Mouse (Mus musculus) adrenal gland, adult 2 months (tissue): Measurements from ENCODE around the gene Nup50. TPM values are rescaled to one million over a fixed set of nuclear protein-coding genes. Genes with fewer than 3 reads are reported as not detected.

Source experiments
- DNase-seq: peaks from one replicate; pipeline ENCODE4 v3.0.0; 2021
- polyA plus RNA-seq: library from polyadenylated mRNA; depleted of rRNA; stranded (reverse); fragments of >200 nt; gene quantifications from 2 replicates; pipeline ENCODE4 v1.2.3, GENCODE M21; 2012
- total RNA-seq, 2 experiments: library from RNA; stranded (reverse); gene quantifications; 2 replicates each; pipeline ENCODE4 v1.2.3; 2021

Nup50 gene
- total and polyA plus RNA-seq, 3 experiments, result 6.6 to 44.1 (median 31.8) TPM

DNA sequence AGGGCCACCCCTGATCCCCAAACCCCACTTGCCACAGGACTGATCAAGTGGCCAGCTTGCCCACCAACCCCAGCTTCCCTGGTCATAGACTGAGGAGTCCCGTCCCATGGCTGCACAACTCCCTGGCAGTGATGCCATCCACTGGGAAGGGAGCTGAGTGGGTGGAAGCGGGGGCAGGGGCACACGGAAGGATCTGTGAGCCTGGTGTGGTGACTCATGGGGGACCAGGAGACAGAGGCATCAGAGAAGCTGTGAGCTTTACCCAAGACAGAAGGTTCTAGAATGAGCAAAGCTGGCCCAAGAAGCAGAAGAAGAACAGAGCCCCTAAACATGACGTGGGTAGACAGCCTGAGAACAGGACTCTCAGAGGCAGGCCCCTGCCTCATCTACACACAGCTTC lies 26.8 kb downstream of the Nup50 start:
- no peak for DNase-seq

DNA sequence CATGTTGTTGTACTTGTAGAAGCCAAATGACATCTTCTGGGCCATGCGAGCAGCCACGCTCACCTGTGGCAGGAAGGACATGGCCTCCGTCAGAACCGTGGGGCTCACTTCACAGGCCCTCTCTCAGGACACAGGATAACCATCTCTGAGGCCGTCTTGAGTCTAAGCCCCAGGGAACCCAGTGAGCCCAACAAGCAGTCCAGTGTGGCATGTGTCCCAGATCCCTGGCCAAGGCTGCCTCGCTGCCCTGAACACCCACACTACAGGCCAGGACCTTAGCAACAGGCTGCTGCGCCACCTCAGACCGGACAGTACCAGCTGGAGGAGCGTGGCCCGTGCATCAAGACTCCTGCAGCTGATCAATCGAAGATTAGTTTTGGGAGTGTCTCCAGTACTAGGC lies 30.0 kb downstream of the Nup50 start:
- no peak for DNase-seq

DNA sequence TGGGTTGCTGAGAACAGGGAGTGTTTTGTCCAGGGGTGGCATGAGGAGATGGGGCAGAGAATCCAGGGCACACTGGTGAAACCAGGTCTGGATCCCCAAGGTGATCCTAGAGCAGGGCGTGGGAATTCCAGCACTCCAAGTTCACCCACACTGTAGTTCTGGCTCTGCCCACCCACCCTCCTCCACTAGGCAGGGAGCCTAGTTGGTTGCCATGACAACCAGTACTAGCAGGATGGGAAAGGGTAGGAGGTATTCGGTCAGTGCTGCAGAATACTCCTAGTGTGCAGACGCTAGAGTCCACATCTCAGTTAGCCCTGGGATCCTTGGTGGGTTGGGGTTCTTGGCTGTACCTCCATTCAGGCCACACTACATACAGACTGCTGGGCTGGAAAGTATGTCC lies 34.6 kb downstream of the Nup50 start:
- no peak for DNase-seq

DNA sequence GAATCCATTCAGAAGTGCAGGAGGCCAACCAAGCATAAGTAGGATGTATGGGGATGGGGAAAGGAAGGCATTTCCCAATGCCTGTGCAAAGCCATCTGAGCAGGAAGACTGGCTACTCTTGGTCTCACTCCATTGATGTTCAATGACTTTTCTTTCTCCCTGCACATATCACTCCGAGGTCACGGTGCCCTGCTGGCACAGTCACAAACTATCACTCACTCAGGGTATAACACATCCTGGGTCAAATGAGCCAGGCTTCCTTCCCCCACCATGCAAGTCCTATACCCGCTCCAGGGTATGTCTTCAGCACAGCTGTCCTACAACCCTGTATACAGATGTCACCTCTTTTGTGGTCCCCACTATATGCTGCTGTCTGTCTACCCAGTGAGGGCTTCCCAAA lies 35.1 kb downstream of the Nup50 start:
- DNase-seq, result peak; percentile 79

DNA sequence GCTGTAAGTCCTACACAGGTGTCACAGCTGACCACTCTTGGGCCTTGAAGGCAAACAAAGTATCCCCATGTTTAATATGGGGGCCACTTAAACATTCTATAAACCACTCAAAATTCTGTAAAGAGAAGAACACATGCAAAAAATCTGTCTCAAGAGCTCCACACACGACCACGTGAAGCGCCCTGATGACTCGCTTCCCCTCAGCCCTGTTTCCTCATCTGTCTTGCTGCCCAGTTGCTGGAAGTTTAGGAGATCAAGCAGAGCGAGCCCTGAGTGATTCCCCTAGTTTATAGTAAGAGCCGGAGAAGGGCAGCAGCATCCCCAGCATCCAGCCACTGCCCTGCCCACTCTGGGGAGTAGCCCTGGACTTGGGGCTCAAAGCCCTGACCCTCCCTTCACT lies 36.7 kb downstream of the Nup50 start:
- no peak for DNase-seq

DNA sequence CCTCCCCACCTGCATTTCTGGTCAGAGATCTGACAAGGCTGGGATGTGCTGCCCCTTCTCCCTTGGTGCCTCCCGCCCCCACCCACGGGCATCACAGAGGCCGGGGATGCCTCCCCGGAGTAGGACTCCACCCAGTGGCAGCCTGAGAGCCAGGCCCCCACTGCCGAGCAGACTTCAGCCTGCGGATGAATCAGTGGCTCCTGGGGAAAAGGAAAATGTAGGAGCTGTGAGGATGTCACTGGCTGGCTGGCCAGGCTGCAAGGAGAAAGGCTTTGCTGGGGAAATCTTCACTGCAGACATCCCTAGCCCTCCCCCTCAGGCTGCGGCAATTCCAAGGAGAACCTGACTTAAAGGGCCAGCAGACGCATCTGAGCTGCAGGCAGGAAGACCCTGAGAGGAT lies 37.5 kb downstream of the Nup50 start:
- peak; percentile 37 for DNase-seq

DNA sequence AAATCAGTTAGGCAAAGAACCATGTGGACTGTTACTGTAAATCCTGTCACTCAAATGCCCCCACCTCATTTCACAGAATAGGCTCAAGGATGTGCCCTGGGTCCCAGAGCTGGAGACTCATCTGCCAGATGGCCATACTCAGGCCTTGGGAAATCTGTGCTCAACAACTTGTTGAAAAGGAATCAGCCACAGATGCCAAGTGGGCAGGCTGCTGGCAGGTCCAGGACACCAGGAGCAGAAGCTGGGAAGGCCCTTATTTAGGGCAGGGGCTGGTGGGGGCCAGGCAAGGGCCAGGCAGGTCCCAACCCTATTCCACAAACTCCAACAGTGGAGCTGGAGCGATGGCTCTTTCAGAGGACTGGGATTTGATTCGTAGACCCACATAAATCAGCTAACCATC lies 39.3 kb downstream of the Nup50 start:
- DNase-seq, result no peak

DNA sequence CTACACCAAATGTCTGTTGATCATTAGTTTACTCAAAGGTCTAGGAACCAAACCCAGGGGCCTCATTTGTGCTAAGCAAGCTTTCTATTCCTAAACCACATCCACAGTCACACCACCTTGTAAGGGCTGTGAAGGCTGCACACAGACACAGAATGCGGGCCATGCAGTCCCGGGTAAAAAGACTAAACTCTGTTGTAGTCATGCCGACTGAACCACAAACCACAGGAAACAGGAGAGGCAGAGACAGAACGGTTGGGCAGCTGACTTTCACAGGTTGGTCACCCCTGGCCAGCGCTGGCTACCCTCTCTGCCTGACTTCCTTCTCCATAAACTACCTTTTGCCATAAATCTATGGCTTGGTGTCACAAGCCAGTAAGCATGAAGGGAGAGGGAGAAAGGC lies 41.6 kb downstream of the Nup50 start:
- no peak for DNase-seq

DNA sequence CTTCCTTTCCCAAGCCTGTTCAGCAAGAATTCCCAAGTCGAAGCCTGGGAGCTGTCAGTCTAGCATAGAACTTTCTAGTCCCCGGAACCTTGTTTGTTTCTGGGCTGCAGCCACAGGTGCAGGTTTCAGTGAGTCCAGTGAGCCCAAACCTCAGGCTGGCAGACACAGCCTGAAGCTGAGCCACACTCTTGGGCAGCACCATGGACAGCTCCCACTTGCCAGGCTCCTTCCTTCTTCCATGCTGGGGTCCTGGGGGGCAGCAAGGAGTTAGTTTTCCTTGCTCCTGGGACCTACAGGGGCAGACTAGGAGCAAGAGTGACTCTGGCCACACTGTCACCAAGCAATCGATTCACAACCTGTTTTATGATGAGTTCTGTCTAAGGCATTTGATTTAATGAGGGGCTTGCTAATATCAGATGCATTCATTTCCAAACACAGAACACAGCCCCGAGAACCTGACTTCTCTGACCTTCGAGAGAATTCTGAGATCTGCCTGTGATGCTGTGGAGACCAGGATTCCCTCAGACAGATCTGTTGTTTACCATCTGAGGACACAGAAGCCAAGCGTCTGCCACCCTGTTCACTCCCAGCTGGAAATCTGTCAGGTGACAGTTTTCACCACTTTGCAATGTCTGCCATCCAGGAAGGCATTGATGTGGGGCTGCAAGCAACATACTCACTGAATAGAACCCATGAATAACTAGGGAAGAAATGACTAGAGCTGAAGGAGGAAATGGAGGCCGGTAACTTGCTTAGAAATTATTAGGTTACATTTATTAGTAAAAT lies 42.6 kb downstream of the Nup50 start:
- DNase-seq, result peak; percentile 41

DNA sequence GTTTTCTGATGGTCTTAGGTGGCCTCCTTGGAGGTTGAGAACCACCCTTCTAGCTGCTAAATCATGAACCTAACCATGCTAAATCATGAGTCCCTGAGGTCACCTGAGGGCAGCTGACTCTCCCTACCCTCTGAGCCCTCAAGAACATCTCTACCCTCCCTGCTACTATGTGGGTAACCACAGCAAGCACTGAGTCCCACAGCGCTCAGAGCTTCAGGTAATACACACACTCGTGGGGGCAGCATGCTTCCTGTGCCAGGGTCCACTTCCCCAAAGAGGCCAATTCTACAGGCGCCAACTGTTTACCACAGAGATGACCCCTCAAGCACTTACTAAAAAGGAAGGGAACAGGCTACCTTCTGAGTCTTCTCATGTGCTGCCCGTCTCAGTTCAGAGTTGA lies 45.3 kb downstream of the Nup50 start:
- DNase-seq, result no peak

DNA sequence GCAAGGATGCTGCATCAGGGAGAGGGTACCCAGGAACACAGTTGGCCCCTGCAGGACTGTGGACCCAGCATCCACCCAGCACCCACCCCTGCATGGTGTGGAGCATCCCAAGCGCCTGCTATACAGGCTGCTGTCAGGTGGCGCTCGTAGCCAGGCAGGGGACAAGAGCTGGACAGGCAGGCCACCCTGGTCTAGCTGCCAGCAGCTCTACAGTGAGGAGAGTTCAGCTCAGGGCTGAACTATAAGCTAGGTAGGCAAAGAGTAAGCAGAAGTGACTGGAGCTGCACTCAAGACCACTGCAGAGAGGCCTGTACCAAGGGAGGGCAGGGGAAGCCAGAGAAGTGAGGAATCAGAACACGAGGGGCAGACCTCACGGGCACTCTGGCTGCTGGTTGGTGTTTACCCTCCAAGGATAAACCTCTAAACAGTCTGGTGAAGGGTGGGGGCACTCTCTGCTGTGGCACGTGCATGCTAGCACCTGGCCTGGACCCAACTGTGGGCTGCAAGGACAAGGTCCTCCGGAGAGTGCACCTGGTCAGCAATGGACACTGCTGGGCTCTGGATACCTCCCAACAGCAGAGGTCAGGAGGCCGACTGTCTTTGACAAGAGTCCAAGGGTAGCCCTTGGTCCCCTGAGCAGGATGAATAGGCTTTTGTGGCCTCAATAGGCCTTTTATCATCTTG lies 49.8 kb downstream of the Nup50 start:
- DNase-seq, result no peak

DNA sequence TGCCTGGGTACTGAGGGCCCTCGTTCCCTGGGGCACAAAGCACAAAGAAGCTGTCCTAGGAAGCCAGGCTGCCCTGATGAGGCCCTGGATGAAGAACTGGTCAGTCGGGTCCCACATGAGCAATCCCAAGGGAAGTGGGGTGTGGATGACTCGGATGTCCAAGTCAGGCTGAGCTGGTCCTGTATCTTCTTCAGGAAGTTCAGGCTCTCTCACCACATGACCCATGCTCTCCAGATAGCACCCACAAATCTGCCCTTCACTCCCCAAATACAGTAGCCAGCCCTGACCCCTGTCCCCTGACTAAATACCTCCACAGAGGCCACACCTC lies 50.3 kb downstream of the Nup50 start:
- no peak for DNase-seq

DNA sequence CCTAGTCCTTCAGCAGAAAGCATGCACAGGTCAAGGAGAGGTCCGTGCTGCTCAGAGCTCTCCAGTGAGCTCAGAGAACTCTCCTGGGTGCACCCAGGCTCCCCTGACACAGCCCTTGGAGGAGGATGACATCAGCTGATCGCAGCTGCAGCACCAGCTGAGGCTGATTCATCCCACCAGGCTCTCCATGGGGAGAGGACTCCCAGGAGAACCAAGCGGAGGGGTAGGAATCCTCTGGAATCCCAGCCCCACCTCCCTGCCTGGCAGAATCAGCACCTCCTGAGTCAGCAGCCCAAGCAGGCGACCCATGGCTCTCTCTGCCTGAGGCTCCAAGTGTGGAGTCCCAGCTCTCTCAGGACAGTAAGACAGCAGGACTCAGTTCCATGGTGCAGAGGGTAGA lies 52.5 kb downstream of the Nup50 start:
- DNase-seq, result peak; percentile 90

DNA sequence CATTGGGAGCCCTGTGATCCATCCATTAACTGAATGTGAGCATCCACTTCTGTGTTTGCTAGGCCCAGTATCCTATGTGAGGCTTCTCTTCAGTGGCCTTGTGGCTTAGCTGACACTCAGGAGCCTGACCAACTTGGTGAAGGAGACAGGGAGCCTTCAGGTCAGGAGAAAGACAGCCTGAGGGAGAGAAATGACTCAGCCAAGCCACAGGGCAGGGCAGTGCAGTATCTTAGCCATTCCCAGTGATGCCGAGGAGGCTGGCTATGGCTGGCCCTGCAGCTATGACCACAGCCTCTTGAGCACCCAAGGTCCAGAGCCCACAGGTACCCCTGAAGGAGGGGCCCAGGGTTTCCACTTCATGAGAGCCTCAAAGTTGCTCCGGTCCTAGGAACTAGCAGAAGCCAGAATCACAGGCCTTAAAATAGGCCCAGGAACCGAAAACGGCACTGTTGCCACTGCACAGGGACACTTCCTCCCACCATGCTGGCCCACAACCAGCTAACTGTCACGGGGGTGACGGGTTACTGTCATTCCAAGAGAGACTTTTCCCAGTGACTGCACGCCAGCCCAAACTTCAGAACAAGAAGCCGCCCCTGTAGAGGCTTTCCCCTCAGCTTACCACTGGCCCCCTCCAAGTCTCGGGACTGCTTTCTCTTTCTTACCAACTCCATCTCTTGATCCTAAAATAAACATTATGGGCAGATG lies 58.5 kb downstream of the Nup50 start:
- no peak for DNase-seq

DNA sequence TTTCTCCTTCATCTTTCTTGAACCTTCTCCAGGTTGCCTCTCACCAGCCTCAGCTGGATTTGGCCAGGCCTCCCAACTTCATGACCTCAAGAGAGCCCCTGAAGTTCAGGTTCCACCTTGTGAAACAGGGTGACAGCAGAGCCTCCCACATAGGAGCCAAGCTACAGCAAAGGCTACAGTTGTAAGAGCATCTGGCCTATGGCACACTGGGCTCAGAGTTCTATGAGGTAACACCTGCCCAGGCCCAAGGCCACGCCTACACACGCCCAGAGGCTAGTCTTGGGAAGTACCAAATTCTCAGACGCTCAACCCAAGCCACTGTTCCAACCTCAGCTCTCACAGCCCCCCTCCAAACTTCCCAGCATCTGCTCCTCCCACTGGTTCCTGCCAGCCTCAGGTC lies 59.7 kb downstream of the Nup50 start:
- DNase-seq, result peak; percentile 43

DNA sequence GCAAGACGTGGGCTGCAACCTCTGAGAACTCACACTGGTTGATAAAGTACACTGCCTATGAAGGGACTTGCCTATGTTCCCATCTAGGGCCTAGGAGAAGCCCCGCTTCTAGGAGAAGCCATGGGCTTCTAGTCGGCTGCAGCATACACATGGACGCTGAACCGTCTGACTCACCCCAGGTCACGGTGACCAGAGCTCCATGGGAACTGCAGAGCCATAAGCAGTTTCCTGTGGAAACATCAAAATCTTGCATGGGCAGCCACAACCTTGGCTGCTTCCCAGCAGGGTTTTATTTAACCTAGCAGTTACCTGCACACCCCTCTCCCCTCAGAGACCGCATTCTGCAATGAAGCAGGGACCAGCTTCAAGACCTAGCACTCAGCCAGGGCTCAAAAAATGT lies 60.5 kb downstream of the Nup50 start:
- DNase-seq, result no peak

DNA sequence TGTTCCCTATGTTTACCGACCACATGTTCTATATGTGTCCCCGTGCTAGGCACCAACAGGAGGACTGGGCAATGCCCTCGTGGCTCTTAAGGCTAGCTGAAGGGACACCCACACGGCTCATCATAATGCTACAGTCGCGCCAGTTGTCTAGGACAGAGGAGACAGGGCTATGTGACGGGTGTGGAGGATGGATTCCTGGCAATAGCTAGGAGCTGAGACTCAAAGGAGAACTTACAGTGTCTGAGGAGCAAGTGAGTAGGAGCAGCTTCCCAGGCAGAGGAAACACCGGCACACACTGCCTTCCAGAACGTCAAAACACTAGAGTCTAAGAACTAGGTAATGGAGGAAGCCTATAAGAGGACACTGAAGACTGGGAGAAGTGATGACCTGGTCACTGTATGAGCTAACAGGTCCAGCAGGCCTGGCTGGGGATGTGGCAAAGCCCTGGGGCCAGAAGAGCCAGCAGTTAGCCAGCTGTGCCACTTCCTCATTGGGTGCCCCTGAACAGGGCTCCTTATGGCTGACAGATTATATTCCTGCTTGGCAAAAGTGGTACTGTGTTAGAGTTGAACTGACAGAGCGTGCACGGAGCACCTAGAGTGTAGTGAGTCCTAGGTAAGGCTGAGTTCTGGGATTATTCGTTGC lies 62.4 kb downstream of the Nup50 start:
- DNase-seq, result no peak

DNA sequence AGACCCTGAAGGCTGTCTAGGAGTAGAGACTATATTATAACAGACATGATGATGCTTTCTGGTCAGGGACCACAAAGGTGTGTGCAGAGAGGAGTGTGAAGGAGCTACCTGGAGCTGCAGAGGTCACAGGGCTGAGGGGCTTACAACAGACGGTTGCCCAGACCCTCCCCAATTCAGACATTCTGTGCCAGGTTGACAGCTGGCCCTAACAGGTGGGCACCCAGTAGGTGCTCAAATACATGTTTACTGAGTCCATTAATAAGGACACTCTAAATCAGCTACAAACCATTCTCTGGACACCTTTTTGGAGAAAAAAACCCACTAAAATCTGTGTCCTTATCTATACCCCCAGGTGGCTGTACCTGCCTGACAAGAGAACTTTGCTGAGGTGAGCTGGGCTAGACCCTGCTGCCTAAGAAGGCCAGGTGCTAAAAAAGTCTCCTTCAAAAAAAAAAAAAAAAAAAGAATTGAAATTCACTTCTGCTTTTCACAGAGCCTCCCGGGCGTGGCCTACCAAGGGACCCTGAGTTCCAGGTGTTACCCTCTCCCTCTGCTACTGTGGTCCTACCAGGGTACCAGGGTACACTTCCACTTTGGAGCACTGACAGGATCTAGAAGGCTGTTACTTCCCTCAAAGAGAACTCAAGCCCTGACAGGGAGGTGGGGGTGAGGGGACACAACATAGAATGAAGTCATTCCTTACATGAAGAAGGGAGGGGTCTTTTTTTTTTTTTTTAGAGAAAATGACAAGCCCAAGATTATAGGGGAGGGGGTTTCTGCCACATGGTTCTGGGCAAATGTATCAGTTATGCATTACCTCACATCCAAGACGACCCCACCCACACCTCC lies 63.2 kb downstream of the Nup50 start:
- DNase-seq, result no peak

DNA sequence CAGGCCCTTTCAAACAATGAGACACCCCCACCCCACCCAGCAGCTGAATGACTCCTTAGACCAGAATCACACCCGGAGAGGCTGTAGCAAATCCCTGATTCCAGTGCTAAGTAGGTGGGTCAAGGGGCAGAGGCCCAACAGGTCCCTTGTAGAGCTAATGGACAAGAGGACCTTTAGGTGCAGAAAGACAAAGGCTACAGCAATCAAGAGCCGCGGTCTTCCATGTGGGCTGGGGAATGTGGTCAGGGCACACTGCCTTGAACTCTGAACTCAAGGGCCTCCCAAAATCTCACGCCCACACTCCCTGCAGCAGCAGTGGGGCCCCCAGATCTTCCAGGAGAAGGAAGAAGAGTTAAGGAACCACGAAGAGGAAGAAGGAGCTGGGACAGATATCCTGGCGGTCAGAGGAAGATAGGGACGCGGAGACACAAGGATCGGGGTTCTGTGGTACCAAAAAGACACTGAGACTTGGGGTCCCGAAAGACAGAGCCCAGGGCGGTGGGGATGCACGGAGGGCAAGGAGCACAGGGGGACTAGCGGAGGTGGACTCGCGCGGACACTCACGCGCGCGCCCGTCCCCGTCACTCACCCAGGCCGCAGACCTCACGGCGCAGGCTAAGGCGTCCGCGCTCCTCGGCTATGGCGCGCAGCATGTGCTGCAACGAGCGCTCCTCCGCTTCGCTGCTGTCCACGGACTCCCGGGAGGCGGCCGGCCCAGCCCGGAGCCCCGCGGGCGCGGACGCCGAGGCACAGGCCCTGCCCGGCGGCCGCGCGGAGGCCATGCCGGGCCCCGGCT lies 64.0 kb downstream of the Nup50 start:
- peak; percentile 78 for DNase-seq

DNA sequence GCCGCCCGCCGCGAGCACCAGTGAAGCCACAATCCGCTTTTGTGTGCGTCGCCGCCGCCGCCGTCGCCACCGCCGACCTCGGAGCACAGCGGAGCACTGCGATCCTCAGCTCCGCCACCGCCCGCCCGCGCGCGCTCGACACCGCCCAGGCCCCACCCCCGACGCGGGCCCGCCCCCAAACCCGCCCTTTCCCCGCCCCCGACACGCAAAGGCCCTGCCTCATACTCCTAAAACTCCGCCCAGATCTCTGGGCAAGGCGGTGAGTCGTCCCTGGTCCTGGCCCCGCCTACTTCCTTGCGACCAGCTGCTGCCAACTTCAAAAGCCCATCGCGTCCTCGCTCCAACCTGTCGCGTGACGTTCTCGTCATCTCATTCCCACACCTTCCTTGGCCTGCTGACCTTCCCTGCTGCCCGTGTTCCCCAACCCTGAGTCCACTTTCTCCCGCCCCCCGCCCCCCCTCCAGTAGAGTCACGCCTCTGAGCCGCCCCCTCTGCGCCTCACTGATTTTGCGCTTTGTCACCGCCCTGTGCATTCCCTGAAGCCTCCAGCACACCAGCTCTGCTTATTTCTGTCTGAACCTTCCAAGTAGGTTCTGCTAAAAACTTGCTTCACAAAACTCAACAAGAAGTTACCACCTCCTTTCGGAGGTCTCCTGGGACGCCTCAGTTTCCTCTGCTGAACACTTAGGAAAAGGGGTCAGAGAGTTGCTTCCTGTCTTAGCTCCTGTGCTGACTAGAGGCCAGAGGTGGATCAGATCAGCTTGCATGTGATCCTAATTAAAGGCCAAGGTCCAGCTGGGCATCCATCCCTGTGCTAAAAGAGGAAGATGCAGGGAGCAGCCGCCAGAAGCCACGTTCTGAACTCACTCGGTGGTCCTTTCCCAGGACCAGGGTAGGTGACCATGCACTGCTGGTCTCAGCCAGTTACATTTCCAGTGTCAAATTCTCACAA lies 64.9 kb downstream of the Nup50 start, which contains the start of gene 5031439G07Rik:
5031439G07Rik (minus strand) TSS at position 678 of the 952 bp plus-strand sequence.
- peak; percentile 95 for DNase-seq
